In genomic region chr2:117086766-117087457, GRCm38 (mm10) we compare ENCODE assay signal across 16 mouse cellular contexts. TPM values are rescaled to one million over a fixed set of nuclear protein-coding genes. Genes with fewer than 3 reads are reported as not detected.
DNase-seq lines count a peak whose midpoint lies in the region; ATAC-seq and TF ChIP-seq lines count a peak whose summit lies in the region.
"Had no signal": no experiment of that assay in that cellular context is flagged by ENCODE, and none has a peak within 500 bp of the region (broad histone marks: within the 10 kb centered on the region; RNA-seq: fewer than 3 reads in every experiment).

No protein-coding gene starts in this region.

- H3K4me1 ChIP-seq in forebrain, embryonic 14.5 days (ENCODE audit: control insufficient read depth, insufficient read depth, low read length), result peaks cover 12% of the 10 kb centered on the region
- 0 out of 2 replicates have a peak, but pooled peaks cover 1% of the 10 kb centered on the region for H3K4me1 ChIP-seq in forebrain, embryonic 11.5 days (replicated peaks; ENCODE audit: control insufficient read depth, insufficient read depth, low read length)
- H3K4me1 ChIP-seq in limb, embryonic 13.5 days, result peaks cover 17% of the 10 kb centered on the region
- H3K4me1 ChIP-seq in limb, embryonic 10.5 days, result peaks cover 11% of the 10 kb centered on the region; the same call in 1 of the 2 replicates
- 0 out of 2 replicates have a peak, but pooled peaks cover 11% of the 10 kb centered on the region for H3K4me1 ChIP-seq in stomach, embryonic 14.5 days (ENCODE audit: control insufficient read depth, insufficient read depth, low read length)
- H3K4me1 ChIP-seq: limb, embryonic 12.5 days had no signal

- H3K4me3 ChIP-seq in forebrain, embryonic 14.5 days (ENCODE audit: low read depth, low read length), result no peak overlapping the region
- H3K4me3 ChIP-seq in forebrain, embryonic 11.5 days (ENCODE audit: low read depth, low read length), result no peak overlapping the region
- H3K4me3 ChIP-seq in limb, embryonic 13.5 days, result no peak overlapping the region
- H3K4me3 ChIP-seq in limb, embryonic 10.5 days, result no peak overlapping the region
- H3K4me3 ChIP-seq in stomach, embryonic 14.5 days (ENCODE audit: low read depth, low read length), result no peak overlapping the region
- H3K4me3 ChIP-seq: left cerebral cortex, adult 2 months; limb, embryonic 12.5 days; myocyte had no signal

- intact Hi-C loops in gastrocnemius, postnatal 14 days (cut with DNase I; ENCODE audit: low total_unique reads), result no loop called here

- H3K9ac ChIP-seq in forebrain, embryonic 14.5 days (ENCODE audit: low read length), result 0 out of 2 replicates have a peak overlapping the region, but pooled peaks have one; percentile 2
- H3K9ac ChIP-seq in forebrain, embryonic 11.5 days (ENCODE audit: low read length), result no peak overlapping the region
- H3K9ac ChIP-seq in limb, embryonic 13.5 days, result no peak overlapping the region
- H3K9ac ChIP-seq in stomach, embryonic 14.5 days (replicated peaks; ENCODE audit: low read depth, low read length), result no peak overlapping the region
- H3K9ac ChIP-seq: hindbrain, embryonic 14.5 days; limb, embryonic 12.5 days had no signal

- TF ChIP-seq POLR2A in brain, embryonic 14.5 days (IDR thresholded peaks at IDR 0.05; ENCODE audit: borderline replicate concordance, extremely low read depth, insufficient read depth, insufficient read length, poor library complexity, severe bottlenecking), result no peak

- no peaks in the 10 kb centered on the region for H3K9me3 ChIP-seq in forebrain, embryonic 14.5 days (replicated peaks; ENCODE audit: control insufficient read depth, low read length)
- H3K9me3 ChIP-seq in forebrain, embryonic 11.5 days (ENCODE audit: control insufficient read depth, low read length), result no peaks in the 10 kb centered on the region
- H3K9me3 ChIP-seq in limb, embryonic 13.5 days, result no peaks in the 10 kb centered on the region
- no peaks in the 10 kb centered on the region for H3K9me3 ChIP-seq in limb, embryonic 10.5 days (replicated peaks)
- H3K9me3 ChIP-seq in stomach, embryonic 14.5 days (ENCODE audit: control insufficient read depth, low read depth, low read length), result no peaks in the 10 kb centered on the region
- H3K9me3 ChIP-seq: limb, embryonic 12.5 days had no signal

- DNase-seq in forebrain, embryonic 14.5 days (ENCODE audit: low spot score), result peak; percentile 46
- no peak for DNase-seq in forebrain, embryonic 11.5 days (ENCODE audit: low spot score)
- no peak for DNase-seq in limb, embryonic 10.5 days (ENCODE audit: low spot score)
- peak; percentile 63 for DNase-seq in brain, embryonic 14.5 days (ENCODE audit: low read depth)
- DNase-seq in gastrocnemius, postnatal 14 days, result no peak
- no peak for DNase-seq in adrenal gland, postnatal 14 days
- DNase-seq: cerebellum, adult 9-11 months; retina, postnatal 1 day; thymus, postnatal 4 days had no signal

- H3K4me2 ChIP-seq in forebrain, embryonic 14.5 days (ENCODE audit: low read length), result no peak overlapping the region
- no peak overlapping the region for H3K4me2 ChIP-seq in forebrain, embryonic 11.5 days (ENCODE audit: low read depth, low read length, severe bottlenecking)
- no peak overlapping the region for H3K4me2 ChIP-seq in limb, embryonic 13.5 days (replicated peaks)
- H3K4me2 ChIP-seq in stomach, embryonic 14.5 days (replicated peaks; ENCODE audit: low read depth, low read length), result no peak overlapping the region
- H3K4me2 ChIP-seq: hindbrain, embryonic 14.5 days; limb, embryonic 12.5 days; midbrain, embryonic 11.5 days had no signal

- H3K27me3 ChIP-seq in forebrain, embryonic 14.5 days (replicated peaks; ENCODE audit: control insufficient read depth, insufficient read depth, low read length), result no peaks in the 10 kb centered on the region
- H3K27me3 ChIP-seq in forebrain, embryonic 11.5 days (ENCODE audit: control insufficient read depth, insufficient read depth, low read length), result no peaks in the 10 kb centered on the region; the same call in 1 of the 2 replicates
- H3K27me3 ChIP-seq in limb, embryonic 13.5 days, result no peaks in the 10 kb centered on the region
- peaks cover 7% of the 10 kb centered on the region; the same call in 1 of the 2 replicates for H3K27me3 ChIP-seq in limb, embryonic 10.5 days (ENCODE audit: low read depth, poor library complexity, severe bottlenecking)
- H3K27me3 ChIP-seq in stomach, embryonic 14.5 days (ENCODE audit: control insufficient read depth, insufficient read depth, low read length), result no peaks in the 10 kb centered on the region
- H3K27me3 ChIP-seq: limb, embryonic 12.5 days had no signal

- TF ChIP-seq CTCF in brain, embryonic 14.5 days (IDR thresholded peaks at IDR 0.05; ENCODE audit: borderline replicate concordance, extremely low read depth, insufficient read depth, insufficient read length), result no peak

- no peak overlapping the region for H3K27ac ChIP-seq in forebrain, embryonic 14.5 days (ENCODE audit: low read depth, low read length)
- no peak overlapping the region for H3K27ac ChIP-seq in forebrain, embryonic 11.5 days (ENCODE audit: low read depth, low read length)
- H3K27ac ChIP-seq in limb, embryonic 13.5 days, result no peak overlapping the region
- no peak overlapping the region for H3K27ac ChIP-seq in limb, embryonic 10.5 days
- peak overlapping the region; percentile 12; the same call in 1 of the 2 replicates for H3K27ac ChIP-seq in stomach, embryonic 14.5 days (ENCODE audit: low read length)
- H3K27ac ChIP-seq: hindbrain, embryonic 14.5 days; left cerebral cortex, adult 2 months; limb, embryonic 12.5 days had no signal

- ATAC-seq in forebrain, embryonic 14.5 days, result peak; percentile 66
- no peak for ATAC-seq in forebrain, embryonic 11.5 days (replicated peaks; ENCODE audit: low FRiP score)
- peak; percentile 19; the same call in 1 of the 2 replicates for ATAC-seq in limb, embryonic 13.5 days (ENCODE audit: low FRiP score, low read depth)
- no peak for ATAC-seq in stomach, embryonic 14.5 days (ENCODE audit: insufficient number of reproducible peaks, insufficient read depth, low FRiP score, low read depth)

- WGBS in forebrain, embryonic 14.5 days, result 42% methylated on average over 1 of the region's 1 CpGs
- 82% methylated on average over 1 of the region's 1 CpGs for WGBS in forebrain, embryonic 11.5 days
- WGBS in limb, embryonic 13.5 days, result 67% methylated on average over 1 of the region's 1 CpGs
- 76% methylated on average over 1 of the region's 1 CpGs for WGBS in limb, embryonic 10.5 days
- 62% methylated on average over 1 of the region's 1 CpGs for WGBS in stomach, embryonic 14.5 days

- H3K36me3 ChIP-seq in forebrain, embryonic 14.5 days (ENCODE audit: control insufficient read depth, insufficient read depth, low read length), result no peaks in the 10 kb centered on the region
- no peaks in the 10 kb centered on the region for H3K36me3 ChIP-seq in forebrain, embryonic 11.5 days (ENCODE audit: control insufficient read depth, insufficient read depth, low read length)
- no peaks in the 10 kb centered on the region for H3K36me3 ChIP-seq in limb, embryonic 13.5 days
- no peaks in the 10 kb centered on the region for H3K36me3 ChIP-seq in limb, embryonic 10.5 days
- no peaks in the 10 kb centered on the region for H3K36me3 ChIP-seq in stomach, embryonic 14.5 days (ENCODE audit: control insufficient read depth, insufficient read depth, low read length)
- H3K36me3 ChIP-seq: limb, embryonic 12.5 days had no signal

RNA-seq across cellular contexts. Expression of gene Spred1, which starts 34.3 kb away (rescaled TPM):
- 11.2 and 11.5 TPM in 2 replicates for polyA plus RNA-seq in forebrain, embryonic 14.5 days (2014; fragmentation: Nextera tagmentation; extraction: Ambion mirVana)
- 20.8 and 21.8 TPM in 2 replicates for polyA plus RNA-seq in forebrain, embryonic 11.5 days (2014; fragmentation: Nextera tagmentation; extraction: Ambion mirVana)
- 15.7 and 17.0 TPM in 2 replicates for polyA plus RNA-seq in limb, embryonic 13.5 days (2015; fragmentation: Nextera tagmentation; extraction: Ambion mirVana)
- 14.9 and 17.1 TPM in 2 replicates for polyA plus RNA-seq in limb, embryonic 10.5 days (2016; fragmentation: Nextera tagmentation; extraction: Ambion mirVana)
- polyA plus RNA-seq in brain, embryonic 14.5 days (2012; rRNA removed), result 14.4 and 22.7 TPM in 2 replicates
- polyA plus RNA-seq in stomach, embryonic 14.5 days (2014; fragmentation: Nextera tagmentation; extraction: Ambion mirVana), result 18.0 and 19.1 TPM in 2 replicates
- 10 to 100 TPM; 12.5 to 16.1 TPM for total RNA-seq in gastrocnemius, postnatal 14 days (2021)
- total RNA-seq in adrenal gland, postnatal 14 days (2021), result 63.9 and 64.1 TPM in 2 replicates

Comparison
In these comparisons a context has a peak if more than half of its experiments do, and no peak if none do; other contexts are left out.
1. ATAC-seq: peak in forebrain, embryonic 14.5 days (single experiment) and limb, embryonic 13.5 days (single experiment); none in forebrain, embryonic 11.5 days (single experiment) and stomach, embryonic 14.5 days (single experiment).
2. DNase-seq: peak in forebrain, embryonic 14.5 days (single experiment) and brain, embryonic 14.5 days (single experiment); none in forebrain, embryonic 11.5 days (single experiment), limb, embryonic 10.5 days (single experiment), gastrocnemius, postnatal 14 days (single experiment) and adrenal gland, postnatal 14 days (single experiment).